Mouse (Mus musculus) small intestine, adult 10 weeks (tissue): ENCODE measurements around the gene Olfr1532-ps1. TPM values are rescaled to one million over a fixed set of nuclear protein-coding genes. Genes with fewer than 3 reads are reported as not detected.

Experiments used
- polyA plus RNA-seq: library from polyadenylated mRNA; stranded (reverse); fragments of 350-450 nt; fragmentation: Illumina TruSeq; extraction: RNeasy Lipid Tissue Mini Kit (QIAGEN cat#74804); gene quantifications from one replicate; pipeline ENCODE4 v1.2.3, GENCODE M21; 2014; ENCODE audit warnings: low replicate concordance

The Olfr1532-ps1 gene
- 0.45 TPM for polyA plus RNA-seq

DNA sequence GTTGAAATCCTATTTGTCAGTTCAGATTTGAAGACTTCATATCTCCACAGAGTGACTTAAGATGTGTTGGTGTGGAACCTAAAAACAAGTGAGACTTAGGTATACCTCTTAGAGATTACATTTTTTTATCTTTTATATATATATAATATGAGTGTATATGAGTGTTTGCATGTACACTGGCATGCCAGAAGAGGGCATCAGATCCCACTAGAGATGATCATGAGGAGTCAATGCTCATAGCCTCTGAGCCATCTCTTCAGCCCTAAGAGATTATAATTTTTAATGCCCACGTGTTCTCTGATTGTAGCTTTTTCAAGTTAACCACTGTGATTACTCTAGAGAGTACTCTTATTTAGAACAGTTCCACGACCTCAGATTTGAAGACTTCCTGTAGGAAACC, at the start of gene Olfr1532-ps1:
Gene Olfr1532-ps1 (plus strand): TSS at position 326 of the 400 bp plus-strand sequence.

DNA sequence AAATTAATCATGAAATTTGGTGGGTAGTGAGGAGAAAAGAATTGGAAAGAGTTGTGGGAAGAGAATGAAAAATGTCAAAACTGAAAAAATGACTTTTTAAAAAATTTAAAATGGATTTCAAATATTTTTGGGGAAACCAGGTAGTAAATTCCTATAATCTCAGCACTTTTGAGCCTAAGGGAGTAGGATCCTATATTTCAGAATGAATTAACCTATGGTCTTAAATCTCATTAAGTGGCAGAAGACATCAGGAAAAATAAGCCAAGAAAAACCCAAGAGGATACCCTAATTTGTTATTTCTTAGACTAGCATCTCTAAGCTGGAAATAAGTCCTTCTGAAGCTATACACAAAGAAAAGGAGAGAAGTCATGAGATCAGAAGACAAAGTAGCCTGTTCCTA, 44.9 kb upstream of the Olfr1532-ps1 start, which contains the start of gene Olfr704:
Gene Olfr704 (plus strand): TSS at position 301 of the 400 bp plus-strand sequence.

DNA sequence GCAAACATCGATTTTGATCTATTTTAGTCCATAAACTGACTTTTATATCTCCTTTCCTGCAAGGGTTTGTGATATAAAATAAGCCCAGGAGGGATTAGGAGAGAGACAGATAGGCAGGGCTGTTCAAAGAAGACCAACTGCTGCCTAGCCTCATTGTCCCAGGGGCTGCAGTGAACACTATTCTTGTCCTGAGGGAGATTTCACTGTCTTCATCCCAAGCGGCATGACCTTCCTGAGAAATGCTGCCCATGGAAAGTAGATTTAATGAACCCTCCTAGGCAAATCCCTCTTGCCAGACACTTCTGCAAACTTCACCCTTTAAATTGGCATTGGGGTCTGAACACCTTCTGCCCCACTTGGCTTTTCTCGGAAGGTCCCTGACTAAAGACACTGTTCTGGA, 31.0 kb upstream of the Olfr1532-ps1 start, which contains the start of gene Olfr705:
Gene Olfr705 (minus strand): TSS at position 101 of the 400 bp plus-strand sequence.

DNA sequence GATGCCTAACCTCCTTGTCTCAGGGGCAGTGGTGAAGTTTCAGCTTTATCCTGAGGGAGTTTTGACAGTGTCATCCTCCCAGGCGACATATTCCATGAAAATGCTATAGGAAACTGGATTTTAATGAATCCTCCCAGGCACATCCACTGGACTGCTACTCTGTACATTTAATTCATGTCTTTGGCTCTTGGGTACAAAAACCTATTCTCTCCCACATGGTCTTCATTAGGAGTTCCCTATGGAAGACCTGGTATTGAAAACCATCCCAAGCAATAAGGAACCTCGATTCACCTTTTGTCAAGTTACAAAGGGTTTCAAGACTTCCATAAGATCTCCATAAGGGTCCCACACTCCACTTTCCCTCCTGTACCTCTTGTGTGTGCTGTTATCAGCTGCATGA, 19.7 kb upstream of the Olfr1532-ps1 start, which contains the start of gene Olfr706:
Gene Olfr706 (minus strand): TSS at position 101 of the 400 bp plus-strand sequence.

GRCm38 (mm10) chr7:106901141-106901540, 6.7 kb upstream of the Olfr1532-ps1 start, which contains the start of gene Olfr707:
Gene Olfr707 (minus strand): TSS chr7:106901241.

DNA sequence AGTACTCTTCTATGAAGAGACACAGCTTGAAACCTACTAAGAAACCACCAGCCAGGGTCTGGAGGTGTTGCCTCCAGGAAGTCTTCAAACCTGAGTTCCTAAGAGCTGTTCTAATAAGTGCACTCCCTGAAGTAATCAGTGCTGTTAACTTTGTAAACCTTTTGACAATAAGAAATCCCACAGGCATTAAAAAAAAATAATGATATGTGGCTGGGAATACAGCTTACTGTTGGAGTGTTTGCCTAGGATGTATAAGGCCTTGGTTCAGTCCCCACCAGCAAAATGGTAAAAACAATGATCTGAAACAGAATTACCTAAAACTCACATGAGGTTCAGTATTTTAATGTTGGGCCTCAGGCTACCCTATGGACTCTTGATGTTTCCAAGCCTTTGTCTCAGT, 24.3 kb downstream of the Olfr1532-ps1 start, which contains the start of gene Olfr709-ps1:
Gene Olfr709-ps1 (minus strand): TSS at position 101 of the 400 bp plus-strand sequence.

DNA sequence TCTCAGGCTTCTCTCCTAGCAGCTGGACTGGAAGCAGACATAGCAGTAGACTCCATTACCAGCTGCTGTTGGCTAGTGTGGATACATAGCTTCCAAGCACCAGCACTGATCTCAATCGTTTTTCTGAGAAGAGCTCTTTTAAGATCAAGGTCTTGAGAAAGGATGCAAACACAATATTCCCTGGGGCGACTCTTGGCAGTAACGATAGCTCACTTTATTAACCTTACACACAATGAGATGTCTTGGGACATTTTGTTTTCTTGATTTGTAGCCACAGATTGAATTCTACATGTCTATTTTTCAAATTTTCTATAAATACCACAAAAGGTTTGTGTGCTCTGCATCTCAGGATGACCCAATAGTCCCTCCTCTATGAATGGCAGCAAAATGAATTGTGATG, 40.4 kb downstream of the Olfr1532-ps1 start, which contains the start of gene Olfr710:
Gene Olfr710 (minus strand): TSS at position 101 of the 400 bp plus-strand sequence.

DNA sequence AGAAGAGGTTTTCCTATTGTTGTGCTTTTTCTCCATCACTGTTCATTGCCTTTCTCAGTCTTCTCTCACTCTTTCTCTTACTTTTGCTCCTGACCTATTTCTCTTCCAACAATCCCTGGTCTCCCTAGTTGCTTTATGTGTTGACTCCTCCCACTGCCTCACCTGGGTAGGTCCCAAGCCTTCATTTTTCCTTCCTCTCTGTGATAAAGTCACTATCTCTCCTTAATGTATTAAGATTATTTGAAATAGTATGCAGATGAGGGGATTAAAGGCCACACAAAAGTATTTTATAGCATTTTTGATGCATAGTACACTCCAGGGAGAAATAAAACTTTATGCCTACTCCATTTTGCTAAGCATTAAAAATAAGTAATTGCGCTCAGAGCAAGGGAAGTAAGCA, 56.0 kb downstream of the Olfr1532-ps1 start, which contains the start of gene Olfr6:
Gene Olfr6 (minus strand): TSS at position 101 of the 400 bp plus-strand sequence.

Other genes starting within 250 kb of the Olfr1532-ps1 start
- gene Olfr693, start 227.4 kb upstream of the Olfr1532-ps1 start, polyA plus RNA-seq = not detected
- gene Olfr694, start 216.2 kb upstream of the Olfr1532-ps1 start, polyA plus RNA-seq = not detected
- not detected for gene Olfr695, start 191.6 kb upstream of the Olfr1532-ps1 start, polyA plus RNA-seq
- not detected for gene Olfr697, start 165.6 kb upstream of the Olfr1532-ps1 start, polyA plus RNA-seq
- not detected for gene Olfr698, start 152.6 kb upstream of the Olfr1532-ps1 start, polyA plus RNA-seq
- gene Olfr699, start 114.8 kb upstream of the Olfr1532-ps1 start, polyA plus RNA-seq = not detected
- not detected for gene Olfr700, start 99.2 kb upstream of the Olfr1532-ps1 start, polyA plus RNA-seq
- not detected for gene Olfr701, start 93.9 kb upstream of the Olfr1532-ps1 start, polyA plus RNA-seq
- gene Olfr702, start 74.1 kb upstream of the Olfr1532-ps1 start, polyA plus RNA-seq = not detected
- not detected for gene Olfr703, start 64.6 kb upstream of the Olfr1532-ps1 start, polyA plus RNA-seq
- gene Olfr704, start 44.8 kb upstream of the Olfr1532-ps1 start, polyA plus RNA-seq = not detected
- not detected for gene Olfr705, start 31.1 kb upstream of the Olfr1532-ps1 start, polyA plus RNA-seq
- not detected for gene Olfr706, start 19.8 kb upstream of the Olfr1532-ps1 start, polyA plus RNA-seq
- gene Olfr707, start 6.8 kb upstream of the Olfr1532-ps1 start, polyA plus RNA-seq = not detected
- gene Olfr709-ps1, start 24.2 kb downstream of the Olfr1532-ps1 start, polyA plus RNA-seq = not detected
- gene Olfr710, start 40.3 kb downstream of the Olfr1532-ps1 start, polyA plus RNA-seq = not detected
- gene Olfr6, start 55.9 kb downstream of the Olfr1532-ps1 start, polyA plus RNA-seq = not detected
- gene Olfr711, start 67.5 kb downstream of the Olfr1532-ps1 start, polyA plus RNA-seq = not detected
- gene Olfr2, start 98.1 kb downstream of the Olfr1532-ps1 start, polyA plus RNA-seq = not detected
- 0.19 TPM for gene Olfr713, start 123.2 kb downstream of the Olfr1532-ps1 start, polyA plus RNA-seq
- gene Olfr714, start 163.0 kb downstream of the Olfr1532-ps1 start, polyA plus RNA-seq = not detected
- not detected for gene Olfr17, start 185.2 kb downstream of the Olfr1532-ps1 start, polyA plus RNA-seq
- gene Olfr715b, start 202.4 kb downstream of the Olfr1532-ps1 start, polyA plus RNA-seq = not detected
- not detected for gene Olfr715, start 223.1 kb downstream of the Olfr1532-ps1 start, polyA plus RNA-seq
- not detected for gene Olfr716, start 230.3 kb downstream of the Olfr1532-ps1 start, polyA plus RNA-seq